Mouse (Mus musculus) stomach, embryonic 15.5 days (tissue): ENCODE measurements around the gene Arl16. TPM values are rescaled to one million over a fixed set of nuclear protein-coding genes. Genes with fewer than 3 reads are reported as not detected.

Experiments used
- ATAC-seq: fragments of 200-750 bp; cut with Nextera tagmentation; 2 replicates; pipeline ENCODE4 v1.8.0; 2017; ENCODE audit warnings: low read depth, moderate number of reproducible peaks, moderate TSS enrichment; ENCODE audit not compliant: insufficient read depth, low FRiP score
- H3K27ac ChIP-seq: fragments of 300-500 bp; sonication (generic); 2 replicates; pipeline ENCODE4 v1.5.1; 2015; ENCODE audit warnings: mild to moderate bottlenecking, inconsistent platforms
- H3K27me3 ChIP-seq: fragments of 300-500 bp; sonication (generic); replicated peaks from 2 replicates; pipeline ENCODE4 v1.6.1; 2015; ENCODE audit warnings: inconsistent platforms
- H3K36me3 ChIP-seq: fragments of 300-500 bp; sonication (generic); 2 replicates; pipeline ENCODE4 v1.6.1; 2015; ENCODE audit warnings: inconsistent platforms
- H3K4me1 ChIP-seq: fragments of 300-500 bp; sonication (generic); 2 replicates; pipeline ENCODE4 v1.6.1; 2015; ENCODE audit warnings: inconsistent platforms
- H3K4me2 ChIP-seq: fragments of 300-500 bp; sonication (generic); 2 replicates; pipeline ENCODE4 v1.6.1; 2015; ENCODE audit warnings: mild to moderate bottlenecking, inconsistent platforms
- H3K4me3 ChIP-seq: fragments of 300-500 bp; sonication (generic); replicated peaks from 2 replicates; pipeline ENCODE4 v1.5.1; 2015; ENCODE audit warnings: inconsistent platforms
- H3K9ac ChIP-seq: fragments of 300-500 bp; sonication (generic); 2 replicates; pipeline ENCODE4 v1.6.1; 2015; ENCODE audit warnings: inconsistent platforms
- H3K9me3 ChIP-seq: fragments of 300-500 bp; sonication (generic); 2 replicates; pipeline ENCODE4 v1.6.1; 2016; ENCODE audit warnings: inconsistent platforms
- WGBS: fragments of 180-500 bp; shearing (Covaris S2); methylation state at CpG from one replicate; pipeline ENCODE4 v1.1.7; 2015; 5-methylcytosine and 5-hydroxymethylcytosine counted together
- polyA plus RNA-seq: library from polyadenylated mRNA; unstranded; fragments of >200 nt; fragmentation: Nextera tagmentation; extraction: Ambion mirVana; gene quantifications from 2 replicates; pipeline ENCODE4 v1.2.1, GENCODE M21; 2015

Arl16 gene
- polyA plus RNA-seq, 1 experiment from 2014 or later = 42.7 TPM

GRCm38 (mm10) chr11:120442765-120443280, 24.6 kb downstream of the Arl16 start:
- H3K4me3 ChIP-seq = no peak overlapping the region
- 81% methylated on average over 3 of the region's 3 CpGs for WGBS

GRCm38 (mm10) chr11:120442344-120442743, 25.1 kb downstream of the Arl16 start, which contains the start of gene Tspan10:
Tspan10 (plus strand) TSS chr11:120442644.
- Histone ChIP-seq H3K4me3 (no peak within 1 kb of the TSS), H3K9me3 (no peaks in the 10 kb centered on the region), H3K9ac (no peak within 1 kb of the TSS), H3K27ac (no peak within 1 kb of the TSS), H3K4me2 (no peak within 1 kb of the TSS), H3K4me1 (no peaks in the 10 kb centered on the region), H3K27me3 (no peaks in the 10 kb centered on the region), H3K36me3 (no peaks in the 10 kb centered on the region)
- 93% methylated on average over 3 of the region's 3 CpGs for whole genome bisulfite sequencing
- ATAC-seq = no peak

More at GRCm38 (mm10) chr11:120442765-120443280, 24.6 kb downstream of the Arl16 start:
- Histone ChIP-seq H3K4me2 (no peak overlapping the region), H3K9me3 (no peaks in the 10 kb centered on the region), H3K36me3 (no peaks in the 10 kb centered on the region), H3K4me1 (no peaks in the 10 kb centered on the region), H3K9ac (no peak overlapping the region), H3K27me3 (no peaks in the 10 kb centered on the region), H3K27ac (no peak overlapping the region)
- ATAC-seq = no peak

GRCm38 (mm10) chr11:120437857-120438385, 29.5 kb downstream of the Arl16 start:
- Histone ChIP-seq H3K36me3 (peaks cover 10% of the 10 kb centered on the region; the same call in 1 of the 2 replicates), H3K9ac (peak overlapping the region; percentile 97; the same call in 1 of the 2 replicates), H3K9me3 (no peaks in the 10 kb centered on the region), H3K4me3 (peak overlapping the region; percentile 99), H3K4me1 (peaks cover 11% of the 10 kb centered on the region), H3K27me3 (no peaks in the 10 kb centered on the region), H3K4me2 (peak overlapping the region; percentile 78), H3K27ac (peak overlapping the region; percentile 80)
- ATAC-seq = no peak
- 22% methylated on average over 12 of the region's 12 CpGs for WGBS

GRCm38 (mm10) chr11:120437152-120437856, 30.1 kb downstream of the Arl16 start, which contains the start of gene Nploc4:
Nploc4 (minus strand) TSS chr11:120437708.
- under 1% methylated on average over 70 of the region's 77 CpGs for WGBS
- peak within 1 kb of the TSS; percentile 80 for H3K27ac ChIP-seq
- peak within 1 kb of the TSS; percentile 78 for H3K4me2 ChIP-seq

GRCm38 (mm10) chr11:120426727-120427126, 40.7 kb downstream of the Arl16 start:
- Histone ChIP-seq H3K27ac (no peak overlapping the region), H3K36me3 (peaks cover 45% of the 10 kb centered on the region), H3K9me3 (no peaks in the 10 kb centered on the region), H3K4me2 (no peak overlapping the region), H3K9ac (no peak overlapping the region), H3K4me1 (peaks cover 8% of the 10 kb centered on the region; the same call in 1 of the 2 replicates), H3K27me3 (no peaks in the 10 kb centered on the region), H3K4me3 (no peak overlapping the region)
- WGBS = 85% methylated on average over 3 of the region's 3 CpGs
- ATAC-seq = no peak

More at GRCm38 (mm10) chr11:120437152-120437856, 30.1 kb downstream of the Arl16 start, which contains the start of gene Nploc4:
- Histone ChIP-seq H3K27me3 (no peaks in the 10 kb centered on the region), H3K36me3 (peaks cover 14% of the 10 kb centered on the region; the same call in 1 of the 2 replicates), H3K4me1 (peaks cover 11% of the 10 kb centered on the region), H3K4me3 (peak within 1 kb of the TSS; percentile 99), H3K9me3 (no peaks in the 10 kb centered on the region), H3K9ac (peak within 1 kb of the TSS; percentile 97)
- ATAC-seq = peak; percentile 89

GRCm38 (mm10) chr11:120423569-120424295, 43.7 kb downstream of the Arl16 start:
- H3K9me3 ChIP-seq = no peaks in the 10 kb centered on the region
- peak; percentile 39; the same call in 1 of the 2 replicates for ATAC-seq
- H3K27ac ChIP-seq = peak overlapping the region; percentile 57; the same call in 1 of the 2 replicates
- no peak overlapping the region for H3K9ac ChIP-seq
- peaks cover 55% of the 10 kb centered on the region for H3K36me3 ChIP-seq
- H3K4me3 ChIP-seq = no peak overlapping the region
- no peaks in the 10 kb centered on the region for H3K27me3 ChIP-seq
- H3K4me1 ChIP-seq = peaks cover 8% of the 10 kb centered on the region; the same call in 1 of the 2 replicates
- H3K4me2 ChIP-seq = no peak overlapping the region
- WGBS = 53% methylated on average over 9 of the region's 9 CpGs

GRCm38 (mm10) chr11:120422651-120423568, 44.5 kb downstream of the Arl16 start:
- Histone ChIP-seq H3K9me3 (no peaks in the 10 kb centered on the region), H3K4me3 (no peak overlapping the region), H3K4me1 (peaks cover 8% of the 10 kb centered on the region; the same call in 1 of the 2 replicates), H3K27ac (peak overlapping the region; percentile 77), H3K27me3 (no peaks in the 10 kb centered on the region), H3K4me2 (no peak overlapping the region), H3K9ac (no peak overlapping the region), H3K36me3 (peaks cover 55% of the 10 kb centered on the region)
- peak; percentile 68 for ATAC-seq
- WGBS = 47% methylated on average over 13 of the region's 13 CpGs

GRCm38 (mm10) chr11:120418592-120418991, 48.8 kb downstream of the Arl16 start:
- no peak overlapping the region for H3K4me2 ChIP-seq
- no peak overlapping the region for H3K9ac ChIP-seq
- H3K36me3 ChIP-seq = peaks cover 55% of the 10 kb centered on the region
- no peak overlapping the region for H3K27ac ChIP-seq
- no peak overlapping the region for H3K4me3 ChIP-seq
- no peak for ATAC-seq
- peaks cover 5% of the 10 kb centered on the region; the same call in 1 of the 2 replicates for H3K4me1 ChIP-seq
- 100% methylated on average over 1 of the region's 1 CpGs for WGBS
- no peaks in the 10 kb centered on the region for H3K9me3 ChIP-seq
- H3K27me3 ChIP-seq = no peaks in the 10 kb centered on the region

GRCm38 (mm10) chr11:120417852-120418251, 49.6 kb downstream of the Arl16 start:
- WGBS = 87% methylated on average over 7 of the region's 7 CpGs
- Histone ChIP-seq H3K4me2 (no peak overlapping the region), H3K27ac (no peak overlapping the region), H3K27me3 (no peaks in the 10 kb centered on the region), H3K9me3 (no peaks in the 10 kb centered on the region), H3K4me3 (no peak overlapping the region), H3K36me3 (peaks cover 60% of the 10 kb centered on the region), H3K9ac (no peak overlapping the region), H3K4me1 (peaks cover 4% of the 10 kb centered on the region; the same call in 1 of the 2 replicates)
- no peak for ATAC-seq
